Mouse (Mus musculus) embryo, embryonic 10 days (tissue): ENCODE data around the gene Tgfb2.

Experiments
- DNase-seq: peaks from one replicate; pipeline ENCODE4 v3.0.0-alpha.2; 2015; ENCODE audit warnings: low spot score

The Tgfb2 gene

DNA sequence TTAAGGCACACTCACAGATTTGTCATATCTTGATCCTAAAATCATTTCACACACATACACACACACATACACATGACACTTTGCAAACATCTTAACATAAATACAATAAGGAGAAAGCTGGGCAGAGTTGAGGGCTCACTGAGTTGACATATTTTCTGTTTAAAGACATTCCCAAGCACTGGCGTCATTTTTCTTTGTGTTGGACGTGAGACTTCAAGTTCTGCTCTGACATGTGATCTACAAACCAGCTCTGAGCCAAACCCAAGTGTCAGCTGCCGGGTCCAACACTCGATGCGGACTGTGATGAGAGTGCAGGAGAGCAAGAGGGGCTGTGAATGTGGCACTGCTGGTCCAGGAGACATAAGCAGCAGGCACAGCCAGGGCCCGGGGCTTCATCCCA is 123.7 kb downstream of the Tgfb2 start:
- DNase-seq: no peak

DNA sequence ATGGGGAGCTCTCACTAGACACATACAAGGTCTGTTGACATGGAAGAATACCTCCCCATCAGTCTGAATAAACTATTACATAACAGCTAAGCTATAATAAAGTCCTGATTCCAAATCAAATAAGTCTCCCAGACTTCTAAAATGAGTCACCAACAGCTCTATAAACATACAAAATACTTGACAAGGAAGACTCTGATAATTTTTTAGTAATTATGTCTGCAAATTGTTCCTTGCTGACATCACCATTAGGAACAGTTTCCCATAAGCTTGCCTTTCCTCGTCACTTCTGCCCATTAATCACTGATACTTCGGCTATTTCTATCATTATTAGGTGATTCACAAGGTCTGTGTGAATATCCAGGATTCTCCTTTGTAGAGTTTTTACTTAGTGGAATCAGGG is 124.1 kb downstream of the Tgfb2 start:
- no peak for DNase-seq

DNA sequence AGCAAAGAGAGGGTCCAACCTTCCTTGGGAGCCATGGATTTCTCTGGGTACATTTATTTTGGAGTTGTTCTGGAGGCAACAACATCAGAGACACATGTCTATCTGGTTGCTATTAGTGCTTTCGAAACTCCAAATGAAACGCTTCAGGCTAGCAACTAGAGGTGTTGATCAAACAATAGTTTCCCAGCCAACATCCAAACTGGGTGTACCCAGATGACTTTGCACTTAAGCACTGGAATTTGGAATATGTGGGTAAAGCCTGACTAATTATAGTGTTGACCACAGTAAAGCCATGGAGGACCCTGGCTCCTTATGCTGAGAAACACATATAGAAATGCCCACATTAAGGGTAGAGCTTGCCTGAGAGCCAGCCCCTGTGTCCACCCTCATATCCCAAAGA is 124.7 kb downstream of the Tgfb2 start:
- no peak for DNase-seq

DNA sequence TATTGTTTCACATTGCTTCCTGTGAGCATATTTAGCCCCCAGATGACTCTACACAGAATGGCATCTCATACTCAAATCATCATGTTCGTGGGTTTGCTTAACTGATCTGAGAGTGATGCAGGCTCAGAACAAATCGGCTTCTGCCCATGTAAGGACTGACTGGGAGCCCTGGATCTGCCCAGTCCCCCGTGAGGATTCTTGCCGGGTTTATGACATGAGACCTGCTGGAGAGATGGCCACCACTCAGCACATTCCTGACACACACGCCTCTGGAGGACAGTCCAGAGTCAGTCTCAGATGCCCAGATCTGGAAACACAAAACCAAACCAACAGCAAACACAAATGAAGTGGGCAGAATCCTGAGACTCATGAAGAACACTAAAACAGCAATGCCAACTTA is 128.5 kb downstream of the Tgfb2 start:
- DNase-seq: no peak

DNA sequence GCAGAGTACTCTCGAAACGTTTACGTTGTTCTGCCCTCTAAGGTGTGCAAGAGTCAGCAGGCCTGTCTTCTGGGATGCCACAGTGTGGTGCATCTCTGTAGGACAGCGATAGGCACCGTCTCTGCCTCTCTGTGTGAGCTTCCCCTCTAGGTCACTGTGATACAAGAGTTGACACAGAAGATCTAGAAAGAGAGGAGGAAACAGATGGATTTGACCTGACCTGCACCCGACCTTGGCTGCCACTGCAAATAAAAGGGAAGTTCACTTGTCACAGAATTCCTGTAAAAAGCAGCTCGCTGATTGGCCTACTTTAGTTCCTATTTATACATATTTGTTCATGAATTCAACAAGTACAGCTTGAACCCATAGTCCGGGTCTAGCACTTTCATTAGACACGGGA is 130.2 kb downstream of the Tgfb2 start:
- DNase-seq: no peak

DNA sequence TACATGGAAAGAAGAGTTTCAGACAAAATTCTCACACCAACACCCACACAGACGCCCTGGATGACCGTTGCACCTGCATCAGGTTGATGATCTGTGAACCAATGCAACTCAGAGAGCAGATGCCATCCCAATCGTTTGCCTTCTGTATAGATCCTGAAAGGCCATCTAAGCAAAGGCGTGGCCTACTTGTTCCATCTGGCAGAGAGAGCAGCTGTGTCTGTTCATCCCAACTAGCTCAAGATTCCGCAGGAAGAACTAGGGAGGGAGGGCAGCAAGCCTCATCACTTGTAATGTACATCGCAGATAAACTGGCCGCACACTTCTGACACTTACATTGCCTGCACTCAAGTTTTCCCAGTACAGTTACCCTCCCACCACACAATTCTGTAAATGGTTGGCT is 130.7 kb downstream of the Tgfb2 start:
- DNase-seq: no peak
